Mouse (Mus musculus) cortical plate, adult 2 months (tissue): ENCODE measurements at regions not wholly inside any gene's neighbourhood (a gene's known extent, or its start where the extent isn't known, plus 50 kb on each side); places are given as distances from the start of the nearest gene placed in this dataset.

Experiments
- CTCF ChIP-seq: fragments of 200-500 bp; IDR thresholded peaks from 2 replicates; pipeline ENCODE4 v1.5.1; 2011; ENCODE audit warnings: mild to moderate bottlenecking, control low read depth, low read length; ENCODE audit not compliant: insufficient read depth; ENCODE audit errors: extremely low read depth
- POLR2A ChIP-seq: fragments of 200-500 bp; IDR thresholded peaks from 2 replicates; pipeline ENCODE4 v1.6.1; 2011; ENCODE audit warnings: mild to moderate bottlenecking, low read length, control low read depth; ENCODE audit not compliant: insufficient read depth; ENCODE audit errors: extremely low read depth

- no peak for TF ChIP-seq CTCF
- TF ChIP-seq POLR2A: no peak
Measured at GRCm38 (mm10) chr7:68809782-68810181, 60.7 kb upstream of the Arrdc4 start.
